Mouse (Mus musculus): ENCODE results near the gene Reln. TPM values are rescaled to one million over a fixed set of nuclear protein-coding genes. Genes with fewer than 3 reads are reported as not detected.

Gene Reln
- polyA plus RNA-seq, 2 experiments from 2014 or later: 0.24 TPM; not detected in 1

DNA sequence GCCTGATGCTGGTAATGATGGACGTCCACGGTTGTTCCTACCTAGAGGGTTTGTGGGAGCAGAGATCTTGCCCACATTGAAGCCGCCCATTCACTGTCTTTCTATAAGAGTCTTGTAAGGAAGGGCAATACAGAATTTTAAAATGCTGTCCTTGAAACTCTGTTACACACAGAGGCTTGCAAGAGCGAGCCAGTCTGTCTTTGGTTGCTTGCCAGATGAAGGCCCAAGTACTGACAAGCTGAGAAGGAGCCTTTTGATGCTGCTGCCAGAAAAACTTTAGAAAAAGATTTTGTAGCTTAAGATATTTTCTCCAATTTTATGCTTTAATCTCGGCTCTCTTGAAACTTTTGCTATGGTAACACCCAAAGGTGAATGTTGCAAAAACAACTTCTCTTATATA is 356.8 kb downstream of the Reln start:
- ATAC-seq: no peak

GRCm38 (mm10) chr5:21986311-21986710 is 358.2 kb downstream of the Reln start:
- ATAC-seq: no peak

- ATAC-seq: no peak
These were observed 361.4 kb downstream of the Reln start for GRCm38 (mm10) chr5:21983021-21983667.

DNA sequence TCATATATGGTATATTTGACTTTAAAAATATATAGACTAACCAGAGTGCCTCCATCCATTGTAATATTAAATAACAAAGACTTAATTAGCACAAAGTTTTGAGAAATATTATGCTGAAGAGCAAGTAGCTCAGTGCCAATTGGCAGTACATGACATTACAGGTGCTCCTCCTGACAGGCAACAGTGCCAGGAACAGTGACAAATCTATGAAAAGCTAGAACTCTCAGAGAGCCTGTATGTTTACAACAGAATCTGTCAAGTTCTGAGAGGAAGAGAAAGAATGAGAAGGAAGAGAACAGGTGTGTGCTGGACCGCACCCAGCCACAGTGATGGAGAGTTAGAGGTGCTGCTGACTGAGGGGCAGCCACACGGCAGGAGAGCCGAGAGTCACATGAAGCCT is 363.3 kb downstream of the Reln start:
- no peak for ATAC-seq

GRCm38 (mm10) chr5:21980544-21980943 is 364.0 kb downstream of the Reln start:
- no peak for ATAC-seq

- no peak for ATAC-seq
These were observed 371.1 kb downstream of the Reln start for GRCm38 (mm10) chr5:21973266-21974010.

DNA sequence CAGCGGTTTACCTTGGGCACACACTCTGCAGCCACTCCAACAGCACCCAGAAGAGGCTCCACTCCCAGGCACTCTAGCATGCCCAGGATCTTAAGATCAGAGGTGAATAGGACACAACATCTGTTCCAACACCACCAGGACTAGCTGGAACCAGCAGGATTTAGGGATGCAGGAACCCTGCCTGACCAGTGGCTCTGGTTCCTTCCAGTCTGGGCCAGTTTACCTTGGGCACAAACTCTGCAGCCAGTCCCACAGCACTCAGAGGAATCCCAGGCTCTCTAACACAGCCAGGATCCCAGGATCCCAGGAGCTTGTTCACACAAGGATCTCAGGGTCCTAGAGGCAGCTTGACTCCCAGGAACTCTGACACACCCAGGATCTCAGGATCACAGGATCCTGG is 382.7 kb downstream of the Reln start:
- no peak for ATAC-seq

DNA sequence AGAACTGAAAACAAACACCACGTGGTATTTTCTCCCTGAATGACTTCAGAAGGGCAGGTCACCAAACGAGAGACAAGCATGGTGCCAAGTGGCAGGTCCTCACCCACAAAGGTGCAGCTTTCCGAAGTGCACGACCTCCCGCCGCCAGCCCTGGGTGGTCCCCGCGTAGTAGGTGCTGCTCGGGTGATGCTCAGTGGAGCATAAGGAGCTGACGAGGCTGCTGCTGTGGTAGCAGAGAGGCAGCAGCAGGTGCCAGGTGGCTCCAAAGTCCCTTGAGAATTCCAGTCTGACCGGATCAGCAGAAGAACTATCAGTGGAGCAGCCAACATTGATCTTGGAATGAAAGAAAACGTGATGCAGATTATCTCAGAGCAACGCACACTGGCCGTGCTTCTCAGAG is 384.4 kb downstream of the Reln start:
- no peak for ATAC-seq

DNA sequence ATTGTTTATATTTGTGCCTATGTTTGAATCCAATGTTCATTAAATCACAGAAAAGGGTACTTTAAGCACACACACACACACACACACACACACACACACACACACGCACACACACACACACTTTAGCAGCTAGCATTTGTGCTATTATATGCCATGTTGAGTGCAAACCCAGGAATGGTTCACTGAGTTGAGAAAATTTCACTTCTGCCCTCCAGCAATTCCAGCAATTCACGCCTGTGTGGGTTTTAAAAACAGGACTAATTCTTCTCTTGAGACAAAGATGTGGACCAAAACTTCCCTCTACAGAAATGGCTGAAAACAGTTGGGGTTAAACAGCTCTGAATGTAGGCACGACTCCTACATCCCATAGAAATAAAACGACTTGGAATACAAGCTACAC is 386.9 kb downstream of the Reln start:
- ATAC-seq: no peak

- no peak for ATAC-seq
These were observed 387.4 kb downstream of the Reln start for GRCm38 (mm10) chr5:21957061-21957460.

DNA sequence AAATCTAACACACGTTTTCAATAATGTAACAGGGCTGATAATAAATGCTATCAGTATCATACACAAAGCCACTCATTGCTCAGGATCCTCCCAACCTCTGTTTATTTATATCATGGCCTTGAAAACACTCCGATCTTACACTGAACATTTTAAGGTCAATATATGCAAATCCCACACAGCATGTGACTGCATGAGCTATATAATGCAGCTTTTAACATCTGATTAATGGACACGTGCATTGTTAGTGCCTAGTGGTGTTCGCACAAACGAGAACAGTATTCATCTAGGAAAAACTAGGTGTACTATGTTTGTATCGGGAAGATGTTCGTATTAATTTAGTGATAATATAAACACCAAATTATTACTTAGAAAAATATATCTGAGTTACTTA is 395.0 kb downstream of the Reln start:
- no peak for ATAC-seq

- no peak for ATAC-seq
These were observed 395.6 kb downstream of the Reln start for GRCm38 (mm10) chr5:21948736-21949506.

- ATAC-seq: no peak
These were observed 396.7 kb downstream of the Reln start for GRCm38 (mm10) chr5:21947610-21948381.

- ATAC-seq: no peak
These were observed 399.9 kb downstream of the Reln start for GRCm38 (mm10) chr5:21944579-21944978.

GRCm38 (mm10) chr5:21939405-21939804 is 405.1 kb downstream of the Reln start:
- no peak for ATAC-seq

- ATAC-seq: no peak
These were observed 406.4 kb downstream of the Reln start for GRCm38 (mm10) chr5:21938138-21938537.

DNA sequence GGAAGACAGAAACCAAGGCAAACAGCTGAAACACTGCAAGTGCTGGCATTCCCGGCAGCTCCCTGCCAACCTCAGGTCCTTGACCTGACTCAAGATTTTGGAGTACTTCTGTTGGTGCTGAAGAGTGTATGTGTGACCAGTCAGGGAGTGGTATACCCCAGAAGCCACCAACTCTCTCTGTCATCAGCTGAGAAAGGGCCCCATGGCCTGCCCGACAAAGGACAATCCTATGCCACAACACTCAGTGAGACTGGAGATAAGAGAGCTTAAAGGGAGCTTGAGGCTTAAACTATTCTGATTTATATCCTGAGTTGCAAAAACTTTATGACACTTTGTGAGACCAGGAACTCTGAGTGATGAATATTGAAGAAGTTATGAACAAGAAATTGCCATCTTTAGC is 407.9 kb downstream of the Reln start:
- no peak for ATAC-seq

DNA sequence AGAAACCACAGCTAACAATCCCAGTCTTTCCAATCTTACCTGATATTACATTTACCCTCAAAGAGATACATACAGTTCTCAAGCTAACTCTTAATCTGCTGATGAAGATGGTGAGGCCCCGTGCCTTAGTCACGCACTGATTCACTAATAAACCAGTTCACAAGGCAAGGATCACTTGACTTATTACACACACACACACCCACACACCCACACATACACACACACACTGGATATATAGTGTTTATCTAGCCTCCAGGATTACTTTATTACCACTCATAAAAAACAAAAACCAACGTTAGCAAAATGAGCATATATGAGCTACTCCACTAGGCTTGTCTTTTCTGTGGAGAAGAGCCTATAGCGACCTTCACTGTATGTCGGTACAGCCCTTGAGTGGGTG is 408.4 kb downstream of the Reln start:
- ATAC-seq: no peak

DNA sequence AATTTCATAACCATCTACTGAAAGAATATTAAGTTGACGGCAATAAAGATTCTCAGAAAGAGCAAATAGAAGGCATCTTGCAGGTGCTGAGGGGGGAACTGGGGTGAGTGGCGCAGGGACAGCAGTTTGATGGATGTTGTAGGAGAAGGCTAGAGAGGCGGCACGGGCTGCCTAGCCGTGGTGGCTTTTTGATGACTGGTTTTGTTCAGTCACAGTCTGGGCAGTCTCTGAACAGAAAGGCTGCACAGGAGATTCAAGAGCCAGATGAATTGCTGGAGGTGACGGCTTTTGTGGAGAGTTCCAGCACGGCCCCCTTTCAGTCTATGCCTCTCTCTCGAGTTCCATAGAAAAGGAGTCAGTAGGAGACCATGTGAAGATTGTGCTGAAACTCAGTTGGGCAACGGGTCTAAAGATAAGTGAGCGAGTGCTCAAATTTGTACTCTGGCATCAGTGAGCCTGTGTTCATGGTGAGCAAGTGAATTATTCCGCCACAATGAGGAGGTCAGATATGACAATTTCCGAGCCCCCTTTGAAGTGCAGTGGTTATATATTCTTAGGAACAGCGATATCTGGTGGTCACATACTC is 409.6 kb downstream of the Reln start:
- ATAC-seq: no peak

DNA sequence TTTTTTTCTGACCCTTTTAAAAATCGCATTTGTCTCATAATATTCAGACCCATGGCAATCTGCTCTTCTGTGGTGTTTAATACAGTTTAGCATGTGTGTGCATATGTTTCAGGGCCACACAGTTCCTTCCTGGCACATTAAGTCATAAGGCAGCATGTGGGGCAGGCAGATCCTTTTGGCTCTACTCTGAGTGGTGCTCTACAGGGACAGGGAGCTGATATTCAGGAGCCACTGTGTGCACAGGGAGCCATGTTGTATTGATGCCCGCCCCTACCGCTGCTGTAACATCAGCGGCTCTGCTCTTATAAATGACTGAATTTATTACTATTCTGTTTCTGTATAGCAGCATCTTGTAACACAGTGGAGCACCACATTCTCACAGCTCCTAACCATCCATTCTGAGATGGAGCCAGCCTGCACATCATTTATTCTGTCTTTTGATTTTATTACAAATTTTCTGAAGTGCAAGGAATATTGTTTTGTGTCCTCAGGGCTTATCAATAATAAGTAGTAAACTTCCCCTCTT is 410.3 kb downstream of the Reln start:
- no peak for ATAC-seq

DNA sequence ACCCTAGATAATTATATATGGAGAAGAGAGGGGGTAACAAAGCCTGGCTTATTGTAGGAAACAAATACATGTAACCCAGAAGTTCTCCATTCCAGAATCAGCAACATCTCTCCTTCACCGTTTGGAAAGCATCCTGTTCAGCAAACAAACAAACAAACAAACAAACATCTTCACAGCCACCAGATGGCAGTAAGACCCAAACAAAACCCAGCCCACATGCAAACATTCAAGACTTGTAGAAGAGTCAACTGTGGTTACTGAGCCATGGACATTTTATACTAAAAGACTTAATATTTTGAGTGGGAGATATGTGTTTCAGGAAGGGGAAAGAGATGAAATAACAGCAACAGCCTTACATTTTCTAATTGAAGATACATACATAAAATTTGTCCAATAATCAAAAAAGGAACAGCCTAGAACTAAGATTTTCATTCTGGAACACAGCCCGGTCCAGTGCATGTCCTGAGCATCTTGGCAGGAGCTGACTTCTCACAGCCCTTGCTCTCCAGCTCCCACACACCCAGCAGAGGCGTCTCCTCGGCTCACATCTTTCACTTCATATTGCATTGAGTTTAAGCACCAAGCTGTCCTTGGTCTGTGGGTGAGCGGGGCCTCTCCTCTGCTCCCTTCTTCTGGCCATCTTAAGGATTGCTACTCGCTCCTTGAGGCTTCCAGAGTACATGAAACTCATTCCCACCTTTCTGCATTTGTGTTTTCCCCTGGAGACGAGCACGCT is 411.0 kb downstream of the Reln start:
- ATAC-seq: no peak

DNA sequence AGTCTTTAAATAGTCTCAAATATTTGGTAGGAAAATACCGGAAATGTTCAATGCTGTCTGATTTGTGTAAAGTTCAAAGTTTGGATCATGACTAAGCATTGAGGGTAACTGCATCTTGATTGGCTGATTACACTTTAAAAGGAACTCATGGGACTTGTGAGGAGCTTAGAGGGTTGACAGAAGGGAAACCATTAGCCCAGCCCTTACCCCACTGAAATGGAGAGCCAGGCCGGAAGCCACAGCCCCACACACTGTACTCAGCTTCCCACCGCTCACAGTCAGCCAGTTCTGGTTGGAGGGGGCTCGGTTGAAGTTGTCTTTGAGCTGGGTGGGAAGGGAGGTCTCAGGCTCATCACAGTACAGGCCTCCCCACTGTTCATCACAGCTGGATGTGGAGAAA is 413.4 kb downstream of the Reln start:
- no peak for ATAC-seq

All from CD4-positive, CD25-positive, alpha-beta regulatory T cell, adult 4 months (primary cell).